Mouse (Mus musculus) heart, postnatal 0 days (tissue): ENCODE measurements around the gene Mc1r. TPM values are rescaled to one million over a fixed set of nuclear protein-coding genes. Genes with fewer than 3 reads are reported as not detected.

Source experiments
- ATAC-seq: fragments of 200-750 bp; cut with Nextera tagmentation; 2 replicates; pipeline ENCODE4 v1.8.0; 2017; ENCODE audit warnings: low read depth, moderate number of reproducible peaks, moderate library complexity; ENCODE audit not compliant: insufficient read depth
- DNase-seq: peaks from one replicate; pipeline ENCODE4 v3.0.0-alpha.2; 2016; ENCODE audit warnings: low spot score
- H3K27ac ChIP-seq: fragments of 300-500 bp; sonication (generic); 2 replicates; pipeline ENCODE4 v1.5.1; 2014; ENCODE audit warnings: low read depth, mild to moderate bottlenecking
- H3K27me3 ChIP-seq: fragments of 300-500 bp; sonication (generic); 2 replicates; pipeline ENCODE4 v1.6.1; 2014; ENCODE audit warnings: low read length, mixed read lengths; ENCODE audit not compliant: control insufficient read depth, insufficient read depth
- H3K36me3 ChIP-seq: fragments of 300-500 bp; sonication (generic); replicated peaks from 2 replicates; pipeline ENCODE4 v1.6.1; 2014; ENCODE audit warnings: low read length, mixed read lengths; ENCODE audit not compliant: control insufficient read depth, insufficient read depth
- H3K4me1 ChIP-seq: fragments of 300-500 bp; sonication (generic); 2 replicates; pipeline ENCODE4 v1.6.1; 2014; ENCODE audit warnings: antibody characterized with exemption; ENCODE audit not compliant: control insufficient read depth, insufficient read depth
- H3K4me2 ChIP-seq: fragments of 300-500 bp; sonication (generic); 2 replicates; pipeline ENCODE4 v1.6.1; 2014; ENCODE audit warnings: low read depth, mild to moderate bottlenecking, low read length, moderate library complexity
- H3K4me3 ChIP-seq: fragments of 300-500 bp; sonication (generic); 2 replicates; pipeline ENCODE4 v1.5.1; 2014; ENCODE audit warnings: low read depth, low read length
- H3K9ac ChIP-seq: fragments of 300-500 bp; sonication (generic); replicated peaks from 2 replicates; pipeline ENCODE4 v1.6.1; 2014; ENCODE audit warnings: low read depth, low read length, mixed read lengths
- H3K9me3 ChIP-seq: fragments of 300-500 bp; sonication (generic); replicated peaks from 2 replicates; pipeline ENCODE4 v1.6.1; 2016; ENCODE audit warnings: low read length; ENCODE audit not compliant: control insufficient read depth
- CTCF ChIP-seq: IDR thresholded peaks from 2 replicates; pipeline ENCODE4 v1.5.1; 2016; ENCODE audit warnings: antibody characterized with exemption, control low read depth, low read depth
- EP300 ChIP-seq: IDR thresholded peaks from 2 replicates; pipeline ENCODE4 v1.6.1; 2016; ENCODE audit warnings: antibody characterized with exemption, low read depth
- WGBS: fragments of 180-500 bp; shearing (Covaris S2); extraction: QIAGEN DNeasy Blood & Tissue Kit; methylation state at CpG from one replicate; pipeline ENCODE4 v1.1.7; 2014; 5-methylcytosine and 5-hydroxymethylcytosine counted together
- polyA plus RNA-seq: library from polyadenylated mRNA; unstranded; fragments of >200 nt; fragmentation: Nextera tagmentation; extraction: Ambion mirVana; gene quantifications from 2 replicates; pipeline ENCODE4 v1.2.1, GENCODE M21; 2015
- total RNA-seq: library from RNA; depleted of rRNA; stranded (reverse); fragments of >200 nt; gene quantifications from 2 replicates; pipeline ENCODE4 v1.2.3, GENCODE M21; 2014; ENCODE audit warnings: low replicate concordance

Gene Mc1r
- total and polyA plus RNA-seq, 2 experiments from 2014 or later, result not detected

GRCm38 (mm10) chr8:123376106-123376505 is 30.8 kb upstream of the Mc1r start:
- H3K27ac ChIP-seq, result no peak overlapping the region
- H3K27me3 ChIP-seq, result no peaks in the 10 kb centered on the region
- WGBS, result 68% methylated on average over 8 of the region's 8 CpGs
- peaks cover 10% of the 10 kb centered on the region; the same call in 1 of the 2 replicates for H3K4me1 ChIP-seq
- H3K9me3 ChIP-seq, result no peaks in the 10 kb centered on the region
- no peak overlapping the region for H3K4me2 ChIP-seq
- peaks cover 8% of the 10 kb centered on the region; the same call in 1 of the 2 replicates for H3K36me3 ChIP-seq
- H3K4me3 ChIP-seq, result no peak overlapping the region
- ATAC-seq, result no peak
- 0 out of 2 replicates have a peak overlapping the region, but pooled peaks have one; percentile 4 for H3K9ac ChIP-seq
- no peak for DNase-seq
- no peak for TF ChIP-seq EP300
- no peak for TF ChIP-seq CTCF

DNA sequence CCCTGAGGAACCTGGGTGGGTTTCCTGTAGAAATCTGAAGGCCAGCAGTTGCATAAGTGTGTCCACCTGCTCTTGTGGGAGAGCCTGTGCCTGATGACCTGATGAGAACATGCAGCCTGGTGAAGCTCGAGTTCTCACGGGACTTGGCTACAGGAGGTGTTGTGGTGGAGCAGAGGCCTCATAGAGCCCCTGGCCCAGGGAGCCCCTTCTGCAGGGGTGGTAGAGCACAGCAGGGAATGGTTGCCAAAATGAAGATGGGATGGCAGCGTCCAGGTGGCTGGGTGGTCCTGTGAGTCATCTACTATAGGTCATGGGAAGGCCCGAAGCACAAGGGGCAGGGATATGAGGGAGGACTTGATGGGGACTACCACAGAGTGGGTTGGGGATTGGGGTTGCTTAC is 25.2 kb upstream of the Mc1r start:
- no peak for DNase-seq
- WGBS, result 80% methylated on average over 4 of the region's 4 CpGs
- no peak overlapping the region for H3K4me2 ChIP-seq
- no peaks in the 10 kb centered on the region for H3K4me1 ChIP-seq
- H3K9me3 ChIP-seq, result no peaks in the 10 kb centered on the region
- TF ChIP-seq EP300, result no peak
- no peak for TF ChIP-seq CTCF
- no peak overlapping the region for H3K4me3 ChIP-seq
- H3K27ac ChIP-seq, result no peak overlapping the region
- ATAC-seq, result no peak
- no peak overlapping the region for H3K9ac ChIP-seq
- H3K27me3 ChIP-seq, result no peaks in the 10 kb centered on the region
- peaks cover 56% of the 10 kb centered on the region for H3K36me3 ChIP-seq

- H3K9ac ChIP-seq, result no peak overlapping the region
- peaks cover 64% of the 10 kb centered on the region for H3K36me3 ChIP-seq
- 58% methylated on average over 8 of the region's 8 CpGs for WGBS
- no peak overlapping the region for H3K27ac ChIP-seq
- no peaks in the 10 kb centered on the region for H3K27me3 ChIP-seq
- TF ChIP-seq CTCF (no peak), EP300 (no peak)
- H3K4me3 ChIP-seq, result no peak overlapping the region
- no peak for ATAC-seq
- no peak overlapping the region for H3K4me2 ChIP-seq
- DNase-seq, result no peak
- H3K9me3 ChIP-seq, result no peaks in the 10 kb centered on the region
- no peaks in the 10 kb centered on the region for H3K4me1 ChIP-seq
Observed at GRCm38 (mm10) chr8:123382516-123382915, 24.4 kb upstream of the Mc1r start.

DNA sequence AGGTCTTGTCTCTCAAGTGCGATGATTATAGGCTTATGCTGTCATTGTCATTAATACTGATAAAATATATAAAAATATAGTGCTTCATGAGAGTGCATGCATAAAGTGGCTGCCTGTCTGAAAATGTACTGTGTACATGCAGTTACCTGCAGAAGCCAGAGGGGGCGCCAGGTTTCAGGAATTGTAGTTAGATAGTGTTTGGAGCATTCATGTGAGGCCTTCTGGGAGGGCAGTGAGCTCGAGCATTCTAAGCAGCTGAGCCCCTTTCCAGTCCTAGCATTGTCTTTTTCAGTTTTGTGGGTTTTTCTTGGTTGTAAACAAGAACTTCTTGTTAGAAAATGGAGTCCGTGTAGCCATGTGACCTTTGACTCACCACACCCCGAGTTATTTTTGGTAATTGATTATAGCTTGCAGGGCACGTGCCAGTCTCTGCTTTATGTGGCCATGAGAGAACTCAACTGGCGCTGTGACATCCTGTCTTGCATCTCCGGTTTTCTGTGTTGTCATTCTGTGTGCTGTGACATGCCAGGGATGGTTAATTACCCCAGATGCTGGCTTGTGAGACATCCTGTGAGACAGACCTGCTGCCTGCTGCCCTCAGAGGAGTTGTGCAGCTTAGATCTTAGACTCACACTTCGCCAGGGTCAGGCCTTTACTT is 21.9 kb upstream of the Mc1r start:
- Histone ChIP-seq H3K9ac (no peak overlapping the region), H3K4me2 (no peak overlapping the region), H3K27me3 (no peaks in the 10 kb centered on the region), H3K27ac (no peak overlapping the region), H3K4me3 (no peak overlapping the region), H3K9me3 (no peaks in the 10 kb centered on the region), H3K36me3 (peaks cover 89% of the 10 kb centered on the region), H3K4me1 (no peaks in the 10 kb centered on the region)
- ATAC-seq (no peak), DNase-seq (peak; percentile 29)
- 60% methylated on average over 9 of the region's 9 CpGs for WGBS
- TF ChIP-seq EP300 (no peak), CTCF (peak; percentile 58)

DNA sequence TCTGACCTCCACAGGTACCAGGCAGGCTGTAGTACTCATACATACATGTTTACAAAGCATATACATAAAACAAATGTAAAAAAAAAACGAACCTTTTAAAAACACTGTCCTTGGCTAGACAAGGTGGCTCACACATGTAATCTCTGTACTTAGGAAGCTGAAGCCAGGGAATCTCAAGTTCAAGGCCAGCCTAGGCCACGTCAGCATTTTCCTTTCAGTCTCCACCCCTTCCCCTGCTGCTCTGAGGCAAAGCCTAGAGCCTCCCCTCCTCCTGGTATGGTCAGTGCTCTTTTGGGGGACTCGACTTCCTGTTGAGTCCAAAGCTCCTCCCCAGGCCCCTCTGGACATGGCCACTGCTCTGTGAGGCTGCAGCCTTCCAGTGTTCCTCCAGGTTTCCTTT is 19.9 kb upstream of the Mc1r start:
- 70% methylated on average over 3 of the region's 3 CpGs for WGBS
- TF ChIP-seq CTCF (no peak), EP300 (no peak)
- H3K27ac ChIP-seq, result no peak overlapping the region
- H3K27me3 ChIP-seq, result no peaks in the 10 kb centered on the region
- peaks cover 100% of the 10 kb centered on the region for H3K36me3 ChIP-seq
- ATAC-seq, result no peak
- H3K4me3 ChIP-seq, result no peak overlapping the region
- no peak overlapping the region for H3K4me2 ChIP-seq
- no peaks in the 10 kb centered on the region for H3K4me1 ChIP-seq
- H3K9ac ChIP-seq, result no peak overlapping the region
- H3K9me3 ChIP-seq, result no peaks in the 10 kb centered on the region
- DNase-seq, result no peak

DNA sequence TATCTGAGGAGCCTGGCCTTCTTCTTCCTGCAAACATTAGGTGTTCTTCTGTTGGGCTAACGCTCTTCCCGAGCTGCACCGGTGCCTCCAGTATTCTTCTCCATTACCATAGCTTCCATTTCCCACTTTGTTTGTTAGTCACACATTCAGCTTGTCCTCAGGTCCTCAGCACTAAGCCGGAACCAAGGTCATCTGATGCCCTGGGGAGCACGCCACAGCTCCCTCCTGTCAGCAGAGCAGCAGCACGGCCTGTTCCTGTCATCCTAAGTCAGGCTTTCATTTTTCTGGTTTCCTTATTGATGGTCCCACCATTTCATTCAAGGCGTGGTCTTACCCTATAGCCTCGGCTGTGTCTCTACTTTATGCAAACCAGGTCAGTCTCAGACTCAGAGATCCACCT is 19.1 kb upstream of the Mc1r start:
- DNase-seq (no peak), ATAC-seq (no peak)
- Histone ChIP-seq H3K9ac (no peak overlapping the region), H3K36me3 (peaks cover 100% of the 10 kb centered on the region), H3K4me3 (no peak overlapping the region), H3K4me2 (no peak overlapping the region), H3K27ac (no peak overlapping the region), H3K9me3 (no peaks in the 10 kb centered on the region), H3K4me1 (no peaks in the 10 kb centered on the region), H3K27me3 (no peaks in the 10 kb centered on the region)
- TF ChIP-seq EP300, result no peak
- no peak for TF ChIP-seq CTCF
- WGBS, result 73% methylated on average over 8 of the region's 8 CpGs
